Mouse (Mus musculus) brain, embryonic 14.5 days (tissue): ENCODE data around the gene Daam1.

Experiments
- CTCF ChIP-seq: fragments of 200-500 bp; IDR thresholded peaks from 2 replicates; pipeline ENCODE4 v1.5.1; 2012; ENCODE audit warnings: inconsistent platforms, mild to moderate bottlenecking, moderate library complexity, borderline replicate concordance; ENCODE audit not compliant: insufficient read depth, insufficient read length; ENCODE audit errors: extremely low read depth
- POLR2A ChIP-seq: fragments of 200-500 bp; IDR thresholded peaks from 2 replicates; pipeline ENCODE4 v1.6.1; 2012; ENCODE audit warnings: mild to moderate bottlenecking, inconsistent platforms, borderline replicate concordance; ENCODE audit not compliant: poor library complexity, insufficient read depth, insufficient read length, severe bottlenecking; ENCODE audit errors: extremely low read depth

- no peak for TF ChIP-seq CTCF
- TF ChIP-seq POLR2A: no peak
Observed at GRCm38 (mm10) chr12:71885170-71885574, 54.3 kb downstream of the Daam1 start.
